Mouse (Mus musculus): ENCODE measurements around the gene Eci2.
A peak's percentile ranks its signal among the peaks of the same experiment; 100 is the strongest.
"Not testable (repeated sequence)": the region's sequence is repeated elsewhere in the genome, so short reads cannot be mapped to it uniquely, and the experiment has no call there.

The Eci2 gene

GRCm38 (mm10) chr13:34991581-34992273 is 35.2 kb downstream of the Eci2 start:
- no peak for DNase-seq

- not testable (repeated sequence) for DNase-seq
Measured at GRCm38 (mm10) chr13:34983479-34983878, 43.4 kb downstream of the Eci2 start.

GRCm38 (mm10) chr13:34978635-34979034 is 48.3 kb downstream of the Eci2 start:
- DNase-seq: not testable (repeated sequence)

DNA sequence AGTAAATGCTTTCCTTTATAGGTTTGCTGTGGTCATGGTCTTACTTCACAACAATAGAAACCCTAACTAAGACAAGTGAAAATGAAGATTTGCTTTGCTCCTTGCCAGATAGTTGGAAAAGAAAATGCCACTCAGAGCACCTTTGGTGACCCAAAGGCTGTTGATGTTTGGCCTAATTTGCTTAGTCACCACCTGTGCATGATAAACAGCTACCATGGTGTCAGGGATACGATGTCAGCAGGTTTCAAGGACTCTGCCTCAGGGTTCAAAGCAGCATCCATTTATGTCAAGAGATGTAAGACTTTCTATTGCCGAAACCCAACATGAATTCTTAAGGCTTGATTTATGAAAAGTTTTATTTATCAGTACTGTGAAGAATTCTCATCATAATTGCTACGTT is 49.5 kb downstream of the Eci2 start:
- DNase-seq: no peak

- no peak for DNase-seq
Measured at GRCm38 (mm10) chr13:34976116-34976515, 50.8 kb downstream of the Eci2 start.

- DNase-seq: no peak
Measured at GRCm38 (mm10) chr13:34973770-34974169, 53.1 kb downstream of the Eci2 start.

GRCm38 (mm10) chr13:34973149-34973548 is 53.7 kb downstream of the Eci2 start:
- DNase-seq: no peak

DNA sequence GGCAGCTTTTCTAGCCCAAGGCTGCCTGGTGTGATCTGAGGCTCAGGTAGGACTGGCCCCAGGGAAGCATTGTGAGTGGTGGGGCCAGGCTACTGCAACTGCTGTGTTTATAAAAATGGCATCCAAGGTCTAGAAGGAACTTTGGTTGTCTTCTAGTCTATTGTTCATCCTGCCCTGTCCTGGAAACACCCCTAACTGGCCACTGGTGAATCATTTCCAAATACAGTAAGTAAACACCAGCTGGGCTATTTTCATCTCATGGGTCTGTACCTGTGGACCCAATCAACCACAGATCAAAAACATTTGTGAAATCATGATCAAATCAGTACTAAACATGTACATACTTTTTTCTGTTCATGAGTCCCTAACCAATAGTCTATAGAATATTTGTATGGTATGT is 54.4 kb downstream of the Eci2 start:
- DNase-seq: not testable (repeated sequence)

DNA sequence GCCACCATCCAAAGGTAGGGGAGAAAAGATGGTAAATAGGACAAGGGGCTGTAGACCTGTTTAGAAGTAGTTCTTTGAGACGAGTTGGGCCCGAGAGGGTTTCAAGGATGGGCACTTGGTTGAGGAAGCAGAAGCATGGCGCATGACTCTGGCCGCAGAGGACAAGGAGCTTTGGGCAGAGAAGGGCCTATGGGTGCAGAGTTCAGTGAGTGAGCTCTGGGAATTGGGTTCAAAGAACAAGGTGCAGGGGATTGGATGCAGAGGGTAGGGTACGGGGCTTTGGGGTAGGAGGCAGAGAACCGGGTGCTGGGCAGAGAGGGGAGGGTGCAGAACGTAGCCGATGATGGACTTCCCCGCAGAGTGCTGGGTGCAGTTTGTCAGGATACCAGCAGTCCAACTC is 61.2 kb downstream of the Eci2 start:
- DNase-seq: not testable (repeated sequence)

GRCm38 (mm10) chr13:34964866-34965265 is 62.0 kb downstream of the Eci2 start:
- DNase-seq: no peak

- no peak for DNase-seq
Measured at GRCm38 (mm10) chr13:34964419-34964818, 62.5 kb downstream of the Eci2 start.

DNA sequence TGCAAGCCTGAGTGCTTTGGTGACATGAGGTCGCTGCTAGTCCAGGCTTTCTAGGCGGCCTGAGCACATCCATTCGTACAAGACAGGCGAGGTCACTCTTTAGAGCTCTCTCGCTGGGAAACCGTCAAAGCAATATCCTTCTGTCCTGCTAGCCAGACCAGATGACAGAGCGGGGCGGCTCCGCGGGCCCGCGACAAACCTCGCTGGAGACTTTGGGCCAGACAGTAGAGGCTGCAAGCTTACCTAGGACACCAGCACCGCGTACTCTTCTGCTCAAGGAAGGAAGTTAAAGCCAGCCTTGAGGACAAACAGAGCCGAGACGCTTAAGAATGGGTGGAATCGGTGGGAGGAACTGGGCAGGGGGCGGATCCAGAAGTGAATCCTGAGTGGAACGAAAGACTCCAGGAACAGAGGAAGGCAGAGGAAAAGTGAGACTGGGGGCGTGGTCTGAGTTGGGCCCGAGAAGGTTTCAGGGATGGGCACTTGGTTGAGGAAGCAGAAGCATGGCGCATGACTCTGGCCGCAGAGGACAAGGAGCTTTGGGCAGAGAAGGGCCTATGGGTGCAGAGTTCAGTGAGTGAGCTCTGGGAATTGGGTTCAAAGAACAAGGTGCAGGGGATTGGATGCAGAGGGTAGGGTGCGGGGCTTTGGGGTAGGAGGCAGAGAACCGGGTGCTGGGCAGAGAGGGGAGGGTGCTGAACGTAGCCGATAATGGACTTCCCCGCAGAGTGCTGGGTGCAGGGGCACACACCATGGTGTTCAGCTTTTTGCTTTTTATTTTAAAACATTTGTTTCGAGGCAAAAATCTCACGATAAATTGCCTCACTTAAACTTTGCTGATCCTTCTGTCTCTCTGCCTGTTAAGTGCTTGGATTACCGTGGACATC is 63.1 kb downstream of the Eci2 start, which contains the start of gene Eci3:
Gene Eci3 (minus strand): TSS at position 300 of the 887 bp plus-strand sequence.
- no peak for DNase-seq

DNA sequence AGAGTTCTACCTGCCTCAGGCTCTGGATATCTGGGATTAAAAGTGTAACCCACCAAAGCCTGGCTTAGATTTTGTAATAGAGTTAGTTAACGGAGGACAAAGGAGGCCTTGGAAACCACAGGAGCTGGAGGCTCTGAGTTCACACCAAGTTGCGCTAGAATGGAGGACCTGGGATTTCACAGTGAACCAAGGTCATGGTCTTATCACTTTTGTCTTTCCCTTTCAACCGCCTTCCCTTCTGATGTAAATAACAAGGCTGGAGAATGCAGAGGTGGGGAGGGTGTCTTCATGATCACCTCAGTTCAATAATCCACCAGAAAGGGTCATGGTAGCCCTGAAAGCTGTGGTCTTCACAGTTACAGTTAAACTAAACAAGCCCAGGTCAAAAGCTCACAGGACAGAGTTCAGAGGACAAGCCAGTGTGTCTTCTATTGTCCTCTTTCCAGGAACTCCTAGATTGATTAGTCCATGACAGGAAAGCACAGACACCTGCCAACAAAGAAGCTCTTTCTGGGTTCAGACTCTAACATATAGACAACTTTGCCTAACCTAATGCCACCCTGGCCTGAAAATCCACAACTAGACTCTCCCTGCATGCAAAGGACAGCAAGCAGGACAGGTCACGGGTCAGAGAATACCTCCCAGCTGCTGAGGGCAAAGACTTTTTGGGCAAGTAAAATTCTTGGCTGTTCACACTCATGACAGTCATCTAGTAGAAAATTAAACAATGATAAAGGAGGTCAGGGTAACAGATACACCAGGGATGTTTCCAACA is 65.7 kb downstream of the Eci2 start:
- DNase-seq: no peak

- not testable (repeated sequence) for DNase-seq
Measured at GRCm38 (mm10) chr13:34958158-34958557, 68.7 kb downstream of the Eci2 start.

- DNase-seq: no peak
Measured at GRCm38 (mm10) chr13:34956901-34957300, 70.0 kb downstream of the Eci2 start.

- not testable (repeated sequence) for DNase-seq
Measured at GRCm38 (mm10) chr13:34951437-34951836, 75.5 kb downstream of the Eci2 start.

- DNase-seq: no peak
Measured at GRCm38 (mm10) chr13:34942370-34942769, 84.5 kb downstream of the Eci2 start.

DNA sequence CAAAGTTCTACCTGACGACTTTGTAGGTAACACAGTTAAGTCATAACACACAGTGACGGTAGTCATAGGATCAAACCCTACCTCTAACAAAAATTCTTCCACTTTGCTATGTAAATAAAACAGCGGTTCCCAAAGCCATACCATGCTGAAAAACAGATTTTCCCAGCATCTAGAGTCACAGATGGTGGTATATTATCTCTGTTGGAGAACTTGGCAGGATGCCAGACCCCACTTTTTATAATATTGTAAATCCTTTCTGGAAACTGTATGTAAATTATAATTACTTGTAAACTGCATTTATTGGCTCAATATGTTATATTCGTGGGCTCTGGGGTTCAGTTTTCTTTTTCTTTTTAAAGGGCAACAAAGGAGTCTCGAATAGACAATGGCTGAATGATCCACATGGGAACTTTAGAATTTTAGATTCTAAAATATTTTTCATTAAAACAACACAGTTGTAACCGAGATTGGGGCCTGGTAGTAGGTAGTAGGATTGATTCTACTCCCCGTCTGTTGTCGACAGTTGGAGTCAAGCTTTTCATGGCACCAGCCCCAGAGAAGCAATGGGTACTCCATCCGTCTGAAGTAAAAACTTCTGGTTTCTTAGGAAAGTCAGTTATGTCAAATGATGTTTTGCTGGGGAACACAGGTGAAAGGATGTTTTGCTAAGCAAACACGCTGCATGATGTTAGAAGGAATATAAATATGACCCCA is 91.8 kb downstream of the Eci2 start:
- DNase-seq: peak; percentile 15
